In the genomic region with DNA sequence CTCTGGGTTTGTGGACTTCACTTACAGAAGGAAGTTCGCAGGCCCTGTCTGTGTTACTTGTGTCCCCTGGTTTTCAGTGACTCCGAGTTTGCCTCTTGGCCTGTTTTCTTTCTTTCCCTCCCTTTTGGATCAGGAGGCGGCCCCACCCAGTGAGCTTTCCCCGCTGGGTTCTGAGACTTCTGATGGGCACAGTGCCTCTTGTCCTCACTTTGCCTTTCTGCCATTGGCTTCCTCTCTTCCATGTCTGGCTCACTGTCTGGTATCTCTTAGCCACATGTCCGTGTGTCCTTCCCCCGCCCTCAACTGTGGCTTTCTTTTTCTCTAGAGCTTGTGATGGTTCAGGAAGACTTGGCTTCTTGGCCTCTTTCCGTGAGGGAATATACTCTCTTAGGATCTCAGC, we compare ENCODE assay signal across 18 mouse cellular contexts. TPM values are rescaled to one million over a fixed set of nuclear protein-coding genes. Genes with fewer than 3 reads are reported as not detected.
DNase-seq lines count a peak whose midpoint lies in the region; ATAC-seq and TF ChIP-seq lines count a peak whose summit lies in the region.
"Had no signal": no experiment of that assay in that cellular context is flagged by ENCODE, and none has a peak within 500 bp of the region (broad histone marks: within the 10 kb centered on the region; RNA-seq: fewer than 3 reads in every experiment).

No protein-coding gene starts in this region.

- H3K4me1 ChIP-seq in ES-E14 (ENCODE audit: control insufficient read depth in 2 of 2, insufficient read depth in 2 of 2, low read length in 2 of 2, poor library complexity in 1 of 2) = peaks cover 12 to 41% of the 10 kb centered on the region in 2 experiments
- peaks cover 50% of the 10 kb centered on the region for H3K4me1 ChIP-seq in liver, embryonic 12.5 days
- H3K4me1 ChIP-seq: forebrain, embryonic 13.5 days had no signal

- H3K4me2 ChIP-seq in liver, embryonic 12.5 days = no peak overlapping the region
- H3K4me2 ChIP-seq: forebrain, embryonic 13.5 days; hindbrain, embryonic 13.5 days; limb, embryonic 12.5 days had no signal

- peak; percentile 76 for DNase-seq in gastrocnemius, adult 18-20 months (ENCODE audit: low spot score)
- DNase-seq in gastrocnemius, postnatal 4 days (ENCODE audit: low spot score in 2 of 2) = no peak
- no peak for DNase-seq in ES-E14 (ENCODE audit: low read depth, low spot score)
- peak; percentile 61 to 73 for DNase-seq in heart, adult 18-20 months
- DNase-seq in heart, postnatal 4 days = peak; percentile 33
- DNase-seq in MN1 (ENCODE audit: low spot score) = no peak
- DNase-seq: cerebellum, adult 18-20 months; kidney, postnatal 25 days; layer of hippocampus, postnatal 36 days; liver, postnatal 0 days; thymus, postnatal 25 days had no signal

- no peak overlapping the region; a peak in 2 of 4 replicates for H3K4me3 ChIP-seq in ES-E14 (ENCODE audit: insufficient read depth in 1 of 2, low read depth in 1 of 2, low read length in 2 of 2, poor library complexity in 1 of 2, severe bottlenecking in 1 of 2)
- H3K4me3 ChIP-seq in liver, embryonic 12.5 days = no peak overlapping the region
- H3K4me3 ChIP-seq: forebrain, embryonic 13.5 days; hindbrain, embryonic 13.5 days; limb, embryonic 12.5 days; myocyte had no signal

- H3K9me3 ChIP-seq in ES-E14 (ENCODE audit: control insufficient read depth, insufficient read depth, low read depth, low read length) = no peaks in the 10 kb centered on the region
- no peaks in the 10 kb centered on the region for H3K9me3 ChIP-seq in liver, embryonic 12.5 days (replicated peaks)
- H3K9me3 ChIP-seq: G1E; hindbrain, embryonic 13.5 days had no signal

- peaks cover 12% of the 10 kb centered on the region; the same call in 1 of the 2 replicates for H3K36me3 ChIP-seq in ES-E14 (ENCODE audit: control insufficient read depth, insufficient read depth, low read length, poor library complexity, severe bottlenecking)
- peaks cover 20% of the 10 kb centered on the region for H3K36me3 ChIP-seq in liver, embryonic 12.5 days

- WGBS in liver, embryonic 12.5 days (ENCODE audit: insufficient replicate concordance) = 63% methylated on average over 7 of the region's 7 CpGs

- in situ Hi-C loops in ES-E14 (cut with MboI; ENCODE audit: low sequenced_read_pairs in 2 of 2, unreplicated experiment in 2 of 2) = no loop called here

- peak overlapping the region; percentile 33; the same call in 1 of the 2 replicates for H3K9ac ChIP-seq in ES-E14 (ENCODE audit: insufficient read depth, low read depth, low read length, poor library complexity, severe bottlenecking)
- no peak overlapping the region for H3K9ac ChIP-seq in liver, embryonic 12.5 days
- H3K9ac ChIP-seq: forebrain, embryonic 13.5 days; hindbrain, embryonic 13.5 days; limb, embryonic 12.5 days; liver, postnatal 0 days had no signal

- ATAC-seq in frontal cortex, adult (ENCODE audit: low TSS enrichment) = no peak
- ATAC-seq in liver, embryonic 12.5 days = no peak
- ATAC-seq: forebrain, embryonic 13.5 days had no signal

- H3K27me3 ChIP-seq in liver, embryonic 12.5 days (replicated peaks) = no peaks in the 10 kb centered on the region
- H3K27me3 ChIP-seq: forebrain, embryonic 13.5 days; hindbrain, embryonic 13.5 days; limb, embryonic 12.5 days had no signal

- H3K27ac ChIP-seq in ES-E14 (ENCODE audit: insufficient read depth, low read depth, low read length, poor library complexity, severe bottlenecking) = no peak overlapping the region
- no peak overlapping the region for H3K27ac ChIP-seq in liver, embryonic 12.5 days
- H3K27ac ChIP-seq: forebrain, embryonic 13.5 days; hindbrain, embryonic 13.5 days; limb, embryonic 12.5 days had no signal

TF ChIP-seq in ES-E14, 5 proteins besides CTCF, POLR2A, EP300 and RAD21:
- TF ChIP-seq HCFC1 (IDR thresholded peaks at IDR 0.05; ENCODE audit: borderline replicate concordance, insufficient read depth, low read length) = no peak

RNA-seq across cellular contexts. Expression of a gene that starts 13.9 kb away (rescaled TPM):
- total RNA-seq in gastrocnemius, adult 18-20 months (2021) = 100 to 1,000 TPM in 1 of 2 experiments, 10 to 100 TPM in 1; 87.0 to 114 TPM
- 10 to 100 TPM; 65.3 to 73.4 TPM for total RNA-seq in gastrocnemius, postnatal 4 days (2021)
- 21.3 and 24.0 TPM in 2 replicates for total RNA-seq in ES-E14 (2012; rRNA removed)
- 10 to 100 TPM; 27.9 to 28.6 TPM for total RNA-seq in heart, adult 18-20 months (2021)
- 10 to 100 TPM; 34.9 to 35.9 TPM for total RNA-seq in heart, postnatal 4 days (2021)
- polyA plus RNA-seq in liver, embryonic 12.5 days (2016; fragmentation: Nextera tagmentation; extraction: Ambion mirVana) = 9.5 and 10.2 TPM in 2 replicates

Comparison
In these comparisons a context has a peak if more than half of its experiments do, and no peak if none do; other contexts are left out.
1. DNase-seq: peak in gastrocnemius, adult 18-20 months (single experiment), heart, adult 18-20 months (2 of 2) and heart, postnatal 4 days (single experiment); none in gastrocnemius, postnatal 4 days (0 of 2), ES-E14 (single experiment) and MN1 (single experiment).